Mouse (Mus musculus): ENCODE data around the gene Ep300. TPM values are rescaled to one million over a fixed set of nuclear protein-coding genes. Genes with fewer than 3 reads are reported as not detected.
"Not testable (repeated sequence)": the region's sequence is repeated elsewhere in the genome, so short reads cannot be mapped to it uniquely, and the experiment has no call there.

The Ep300 gene
- total RNA-seq, 2 experiments from 2014 or later, result 51.0 to 68.6 TPM

DNA sequence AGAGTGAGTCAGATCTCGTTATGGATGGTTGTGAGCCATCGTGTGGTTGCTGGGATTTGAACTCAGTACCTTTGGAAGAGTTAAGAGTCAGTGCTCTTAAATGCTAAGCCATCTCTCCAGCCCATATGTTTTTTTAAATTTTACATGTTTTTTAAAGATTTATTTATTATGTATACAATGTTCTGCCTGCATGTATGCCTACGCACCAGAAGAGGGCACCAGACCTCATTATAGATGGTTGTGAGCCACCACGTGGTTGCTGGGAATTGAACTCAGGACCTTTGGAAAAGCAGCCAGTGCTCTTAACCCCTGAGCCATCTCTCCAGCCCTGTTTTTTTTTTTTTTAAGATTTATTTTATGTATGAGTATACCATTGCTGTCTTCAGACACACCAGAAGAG, 116.2 kb downstream of the Ep300 start:
- not testable (repeated sequence) for DNase-seq

Small RNAs within 50 kb of the gene (microRNA-seq; reads per million reads assigned to microRNA genes)
- gene Gm23880, result not detected

Other genes with a start within 250 kb of the Ep300 start
- gene Slc25a17, start 224.5 kb upstream of the Ep300 start, total RNA-seq (2021), result 100 to 1,000 TPM; 105 to 131 TPM
- gene St13, start 185.3 kb upstream of the Ep300 start, total RNA-seq (2021), result 100 to 1,000 TPM; 172 to 192 TPM
- 10 to 100 TPM; 22.5 to 24.2 TPM for gene Xpnpep3, start 185.2 kb upstream of the Ep300 start, total RNA-seq (2021)
- gene Dnajb7, start 177.1 kb upstream of the Ep300 start, total RNA-seq (2021), result not detected
- 100 to 1,000 TPM; 132 to 145 TPM for gene Rbx1, start 119.1 kb upstream of the Ep300 start, total RNA-seq (2021)
- 10 to 100 TPM; 16.4 to 19.7 TPM for gene L3mbtl2, start 78.5 kb downstream of the Ep300 start, total RNA-seq (2021)
- 1 to 10 TPM; 3.6 to 5.1 TPM for gene Chadl, start 111.9 kb downstream of the Ep300 start, total RNA-seq (2021)
- gene Zc3h7b, start 159.7 kb downstream of the Ep300 start, total RNA-seq (2021), result 10 to 100 TPM; 73.2 to 78.2 TPM
- 10 to 100 TPM; 48.5 to 49.2 TPM for gene Rangap1, start 160.2 kb downstream of the Ep300 start, total RNA-seq (2021)
- 10 to 100 TPM; 68.4 to 74.1 TPM for gene Tef, start 217.1 kb downstream of the Ep300 start, total RNA-seq (2021)